Mouse (Mus musculus) bone marrow, adult 2 months (tissue): ENCODE results near the gene Olfr1359.
"Not testable (repeated sequence)": the region's sequence is repeated elsewhere in the genome, so short reads cannot be mapped to it uniquely, and the experiment has no call there.

Experiments
- CTCF ChIP-seq: fragments of 200-500 bp; IDR thresholded peaks from 2 replicates; pipeline ENCODE4 v1.5.1; 2011; ENCODE audit warnings: low read length, control low read depth; ENCODE audit not compliant: control insufficient read depth, insufficient read depth
- POLR2A ChIP-seq: fragments of 200-500 bp; IDR thresholded peaks from 2 replicates; pipeline ENCODE4 v1.6.1; 2011; ENCODE audit warnings: low read depth, mild to moderate bottlenecking, control low read depth, low read length, borderline replicate concordance; ENCODE audit not compliant: control insufficient read depth

- TF ChIP-seq CTCF: not testable (repeated sequence)
- TF ChIP-seq POLR2A: peak; percentile 97
Observed at GRCm38 (mm10) chr13:21753524-21754285, 55.8 kb downstream of the Olfr1359 start, which contains the start of the genes Hist1h2ak and Hist1h2bn.
